Mouse (Mus musculus) limb, embryonic 15.5 days (tissue): ENCODE data around the gene Ccdc144b. TPM values are rescaled to one million over a fixed set of nuclear protein-coding genes. Genes with fewer than 3 reads are reported as not detected.

Source experiments
- ATAC-seq: fragments of 200-750 bp; cut with Nextera tagmentation; 2 replicates; pipeline ENCODE4 v1.8.0; 2017; ENCODE audit warnings: low read depth, moderate TSS enrichment; ENCODE audit not compliant: insufficient number of reproducible peaks, low FRiP score, low TSS enrichment
- H3K27ac ChIP-seq: fragments of 300-500 bp; sonication (generic); 2 replicates; pipeline ENCODE4 v1.5.1; 2015; ENCODE audit warnings: moderate library complexity, mild to moderate bottlenecking, inconsistent platforms
- H3K27me3 ChIP-seq: fragments of 300-500 bp; sonication (generic); 2 replicates; pipeline ENCODE4 v1.6.1; 2015; ENCODE audit warnings: inconsistent platforms
- H3K36me3 ChIP-seq: fragments of 300-500 bp; sonication (generic); 2 replicates; pipeline ENCODE4 v1.6.1; 2015; ENCODE audit warnings: inconsistent platforms
- H3K4me1 ChIP-seq: fragments of 300-500 bp; sonication (generic); 2 replicates; pipeline ENCODE4 v1.6.1; 2015; ENCODE audit warnings: inconsistent platforms
- H3K4me2 ChIP-seq: fragments of 300-500 bp; sonication (generic); 2 replicates; pipeline ENCODE4 v1.6.1; 2015; ENCODE audit warnings: mild to moderate bottlenecking, inconsistent platforms
- H3K4me3 ChIP-seq: fragments of 300-500 bp; sonication (generic); 2 replicates; pipeline ENCODE4 v1.5.1; 2015; ENCODE audit warnings: mild to moderate bottlenecking, inconsistent platforms
- H3K9ac ChIP-seq: fragments of 300-500 bp; sonication (generic); 2 replicates; pipeline ENCODE4 v1.6.1; 2015; ENCODE audit warnings: inconsistent platforms
- H3K9me3 ChIP-seq: fragments of 300-500 bp; sonication (generic); 2 replicates; pipeline ENCODE4 v1.6.1; 2016; ENCODE audit warnings: inconsistent platforms
- WGBS: fragments of 180-500 bp; shearing (Covaris S2); methylation state at CpG from one replicate; pipeline ENCODE4 v1.1.7; 2015; 5-methylcytosine and 5-hydroxymethylcytosine counted together
- polyA plus RNA-seq: library from polyadenylated mRNA; unstranded; fragments of >200 nt; fragmentation: Nextera tagmentation; extraction: Ambion mirVana; gene quantifications from 2 replicates; pipeline ENCODE4 v1.2.1, GENCODE M21; 2015

The Ccdc144b gene
- polyA plus RNA-seq, 1 experiment from 2014 or later: not detected

- Histone ChIP-seq H3K27me3 (no peaks in the 10 kb centered on the region), H3K27ac (no peak overlapping the region), H3K4me2 (no peak overlapping the region), H3K9ac (no peak overlapping the region), H3K4me3 (no peak overlapping the region), H3K9me3 (no peaks in the 10 kb centered on the region), H3K36me3 (peaks cover 54% of the 10 kb centered on the region), H3K4me1 (no peaks in the 10 kb centered on the region)
- 91% methylated on average over 12 of the region's 12 CpGs for WGBS
- ATAC-seq: no peak
Observed at GRCm38 (mm10) chr3:35971149-35971548, 82.2 kb downstream of the Ccdc144b start.

- no peaks in the 10 kb centered on the region for H3K4me1 ChIP-seq
- no peak overlapping the region for H3K4me2 ChIP-seq
- H3K9me3 ChIP-seq: no peaks in the 10 kb centered on the region
- WGBS: 64% methylated on average over 4 of the region's 4 CpGs
- peaks cover 53% of the 10 kb centered on the region for H3K36me3 ChIP-seq
- H3K27me3 ChIP-seq: no peaks in the 10 kb centered on the region
- H3K9ac ChIP-seq: no peak overlapping the region
- ATAC-seq: no peak
- H3K4me3 ChIP-seq: no peak overlapping the region
- no peak overlapping the region for H3K27ac ChIP-seq
Observed at GRCm38 (mm10) chr3:35970441-35970840, 82.9 kb downstream of the Ccdc144b start.

GRCm38 (mm10) chr3:35967366-35967921 lies 85.9 kb downstream of the Ccdc144b start:
- no peak for ATAC-seq
- no peak overlapping the region for H3K9ac ChIP-seq
- H3K4me1 ChIP-seq: no peaks in the 10 kb centered on the region
- H3K27me3 ChIP-seq: no peaks in the 10 kb centered on the region
- no peak overlapping the region for H3K4me3 ChIP-seq
- WGBS: 88% methylated on average over 8 of the region's 8 CpGs
- no peaks in the 10 kb centered on the region for H3K9me3 ChIP-seq
- no peak overlapping the region for H3K4me2 ChIP-seq
- peaks cover 49% of the 10 kb centered on the region for H3K36me3 ChIP-seq
- H3K27ac ChIP-seq: no peak overlapping the region

GRCm38 (mm10) chr3:35966493-35966892 lies 86.9 kb downstream of the Ccdc144b start:
- WGBS: 81% methylated on average over 2 of the region's 2 CpGs
- ATAC-seq: no peak
- no peaks in the 10 kb centered on the region for H3K4me1 ChIP-seq
- no peaks in the 10 kb centered on the region for H3K9me3 ChIP-seq
- H3K27me3 ChIP-seq: no peaks in the 10 kb centered on the region
- H3K36me3 ChIP-seq: peaks cover 40% of the 10 kb centered on the region
- H3K4me3 ChIP-seq: no peak overlapping the region
- H3K27ac ChIP-seq: no peak overlapping the region
- no peak overlapping the region for H3K9ac ChIP-seq
- no peak overlapping the region for H3K4me2 ChIP-seq

- Histone ChIP-seq H3K9ac (no peak overlapping the region), H3K27me3 (no peaks in the 10 kb centered on the region), H3K36me3 (peaks cover 40% of the 10 kb centered on the region), H3K9me3 (no peaks in the 10 kb centered on the region), H3K27ac (no peak overlapping the region), H3K4me1 (no peaks in the 10 kb centered on the region), H3K4me2 (no peak overlapping the region), H3K4me3 (no peak overlapping the region)
- ATAC-seq: no peak
- 80% methylated on average over 4 of the region's 4 CpGs for WGBS
Observed at GRCm38 (mm10) chr3:35964928-35965327, 88.4 kb downstream of the Ccdc144b start.

- Histone ChIP-seq H3K4me3 (no peak overlapping the region), H3K9ac (no peak overlapping the region), H3K4me1 (no peaks in the 10 kb centered on the region), H3K27me3 (no peaks in the 10 kb centered on the region), H3K9me3 (no peaks in the 10 kb centered on the region), H3K27ac (no peak overlapping the region), H3K4me2 (no peak overlapping the region), H3K36me3 (peaks cover 45% of the 10 kb centered on the region)
- ATAC-seq: no peak
- WGBS: 88% methylated on average over 5 of the region's 5 CpGs
Observed at GRCm38 (mm10) chr3:35963921-35964320, 89.4 kb downstream of the Ccdc144b start.

GRCm38 (mm10) chr3:35963401-35963800 lies 89.9 kb downstream of the Ccdc144b start:
- Histone ChIP-seq H3K4me2 (no peak overlapping the region), H3K9me3 (no peaks in the 10 kb centered on the region), H3K27me3 (no peaks in the 10 kb centered on the region), H3K36me3 (peaks cover 48% of the 10 kb centered on the region), H3K9ac (no peak overlapping the region), H3K4me3 (no peak overlapping the region), H3K4me1 (no peaks in the 10 kb centered on the region), H3K27ac (no peak overlapping the region)
- ATAC-seq: no peak
- 88% methylated on average over 4 of the region's 4 CpGs for WGBS

GRCm38 (mm10) chr3:35962967-35963366 lies 90.4 kb downstream of the Ccdc144b start:
- no peak for ATAC-seq
- WGBS: 88% methylated on average over 5 of the region's 5 CpGs
- Histone ChIP-seq H3K27ac (no peak overlapping the region), H3K4me2 (no peak overlapping the region), H3K9me3 (no peaks in the 10 kb centered on the region), H3K27me3 (no peaks in the 10 kb centered on the region), H3K4me3 (no peak overlapping the region), H3K36me3 (peaks cover 44% of the 10 kb centered on the region), H3K4me1 (no peaks in the 10 kb centered on the region), H3K9ac (no peak overlapping the region)

Other genes with a start within 250 kb of the Ccdc144b start
- 103 and 104 TPM in 2 replicates for gene Dcun1d1, start 116.1 kb downstream of the Ccdc144b start, polyA plus RNA-seq
- 32.7 and 34.5 TPM in 2 replicates for gene Mccc1, start 52.9 kb downstream of the Ccdc144b start, polyA plus RNA-seq
- 137 and 143 TPM in 2 replicates for gene Acad9, start 12.4 kb upstream of the Ccdc144b start, polyA plus RNA-seq
- 8.4 and 10.4 TPM in 2 replicates for gene D3Ertd254e, start 97.5 kb upstream of the Ccdc144b start, polyA plus RNA-seq
- 0.20 and 0.37 TPM in 2 replicates for gene Qrfpr, start 168.8 kb upstream of the Ccdc144b start, polyA plus RNA-seq